Mouse (Mus musculus) cerebellum, adult 9-10 months (tissue): ENCODE results near the gene Kank3.

Source experiments
- DNase-seq: peaks from one replicate; pipeline ENCODE4 v3.0.0; 2022

Kank3 gene

GRCm38 (mm10) chr17:33810334-33811141, at the start of gene Kank3:
Gene Kank3 (plus strand): TSS chr17:33810519.
- peak; percentile 80 for DNase-seq

- DNase-seq, result no peak
Observed at GRCm38 (mm10) chr17:33766389-33766788, 43.9 kb upstream of the Kank3 start.

GRCm38 (mm10) chr17:33771617-33772016, 38.7 kb upstream of the Kank3 start:
- no peak for DNase-seq

- DNase-seq, result no peak
Observed at GRCm38 (mm10) chr17:33773426-33773825, 36.9 kb upstream of the Kank3 start.

- DNase-seq, result no peak
Observed at GRCm38 (mm10) chr17:33773871-33774572, 36.3 kb upstream of the Kank3 start.

- no peak for DNase-seq
Observed at GRCm38 (mm10) chr17:33774573-33775155, 35.7 kb upstream of the Kank3 start.

GRCm38 (mm10) chr17:33775287-33775686, 35.0 kb upstream of the Kank3 start:
- no peak for DNase-seq

GRCm38 (mm10) chr17:33779271-33779966, 30.9 kb upstream of the Kank3 start:
- peak; percentile 47 for DNase-seq

- no peak for DNase-seq
Observed at GRCm38 (mm10) chr17:33779967-33780295, 30.4 kb upstream of the Kank3 start.

- no peak for DNase-seq
Observed at GRCm38 (mm10) chr17:33780431-33780830, 29.9 kb upstream of the Kank3 start.

GRCm38 (mm10) chr17:33781124-33781977, 29.0 kb upstream of the Kank3 start, which contains the start of gene Angptl4:
Gene Angptl4 (minus strand): TSS chr17:33781830.
- no peak for DNase-seq

GRCm38 (mm10) chr17:33782067-33782466, 28.3 kb upstream of the Kank3 start:
- no peak for DNase-seq

GRCm38 (mm10) chr17:33783408-33783807, 26.9 kb upstream of the Kank3 start:
- DNase-seq, result no peak

GRCm38 (mm10) chr17:33784939-33785338, 25.4 kb upstream of the Kank3 start:
- DNase-seq, result no peak

GRCm38 (mm10) chr17:33786375-33786774, 23.9 kb upstream of the Kank3 start:
- DNase-seq, result no peak

GRCm38 (mm10) chr17:33788732-33789131, 21.6 kb upstream of the Kank3 start:
- no peak for DNase-seq

GRCm38 (mm10) chr17:33798306-33798705, 12.0 kb upstream of the Kank3 start:
- DNase-seq, result no peak

- DNase-seq, result no peak
Observed at GRCm38 (mm10) chr17:33799277-33799676, 11.0 kb upstream of the Kank3 start.

GRCm38 (mm10) chr17:33802221-33802620, 8.1 kb upstream of the Kank3 start:
- DNase-seq, result no peak

GRCm38 (mm10) chr17:33804205-33804604, 6.1 kb upstream of the Kank3 start:
- no peak for DNase-seq

- DNase-seq, result no peak
Observed at GRCm38 (mm10) chr17:33804745-33805144, 5.6 kb upstream of the Kank3 start.

GRCm38 (mm10) chr17:33807181-33807888, 3.0 kb upstream of the Kank3 start:
- DNase-seq, result no peak
